7 mouse cellular contexts compared by ENCODE assay signal in genomic region chr1:34751128-34751527, GRCm38 (mm10).
A peak's percentile ranks its signal among the peaks of the same experiment; 100 is the strongest.
DNase-seq lines count a peak whose midpoint lies in the region; ATAC-seq and TF ChIP-seq lines count a peak whose summit lies in the region.

No protein-coding gene starts in this region.

- TF ChIP-seq POLR2A in limb, embryonic 14.5 days (IDR thresholded peaks at IDR 0.05; ENCODE audit: borderline replicate concordance, extremely low read depth, insufficient read depth, insufficient read length), result no peak

- peaks cover 53% of the 10 kb centered on the region for H3K27me3 ChIP-seq in lung, embryonic 15.5 days
- peaks cover 45% of the 10 kb centered on the region for H3K27me3 ChIP-seq in embryonic facial prominence, embryonic 15.5 days
- H3K27me3 ChIP-seq in limb, embryonic 14.5 days (ENCODE audit: control insufficient read depth, insufficient read depth, low read length), result peaks cover 44% of the 10 kb centered on the region
- H3K27me3 ChIP-seq in stomach, postnatal 0 days (ENCODE audit: control insufficient read depth, insufficient read depth, low read length), result no peaks in the 10 kb centered on the region

- H3K36me3 ChIP-seq in lung, embryonic 15.5 days, result no peaks in the 10 kb centered on the region
- no peaks in the 10 kb centered on the region for H3K36me3 ChIP-seq in embryonic facial prominence, embryonic 15.5 days
- no peaks in the 10 kb centered on the region for H3K36me3 ChIP-seq in limb, embryonic 14.5 days (ENCODE audit: control insufficient read depth, insufficient read depth, low read length)
- no peaks in the 10 kb centered on the region for H3K36me3 ChIP-seq in stomach, postnatal 0 days (ENCODE audit: control insufficient read depth, insufficient read depth, low read length)

- no peaks in the 10 kb centered on the region for H3K9me3 ChIP-seq in lung, embryonic 15.5 days
- H3K9me3 ChIP-seq in embryonic facial prominence, embryonic 15.5 days (replicated peaks), result no peaks in the 10 kb centered on the region
- H3K9me3 ChIP-seq in limb, embryonic 14.5 days (ENCODE audit: control insufficient read depth, low read length), result no peaks in the 10 kb centered on the region
- no peaks in the 10 kb centered on the region for H3K9me3 ChIP-seq in stomach, postnatal 0 days (ENCODE audit: control insufficient read depth, low read length)

- TF ChIP-seq CTCF in stomach, postnatal 0 days (IDR thresholded peaks at IDR 0.05; ENCODE audit: low read depth), result no peak

- no peak for DNase-seq in lung, postnatal 10 days
- DNase-seq in limb, embryonic 14.5 days (ENCODE audit: low spot score), result no peak
- no peak for DNase-seq in stomach, postnatal 0 days (ENCODE audit: low spot score)
- no peak for DNase-seq in natural killer cell, adult 2 months (ENCODE audit: low spot score in 2 of 2)
- no peak for DNase-seq in layer of hippocampus, adult 9-10 months (ENCODE audit: low spot score)

- 2% methylated on average over 5 of the region's 6 CpGs for WGBS in lung, embryonic 15.5 days
- 4% methylated on average over 6 of the region's 6 CpGs for WGBS in embryonic facial prominence, embryonic 15.5 days
- WGBS in limb, embryonic 14.5 days, result 4% methylated on average over 3 of the region's 6 CpGs
- WGBS in stomach, postnatal 0 days, result 6% methylated on average over 3 of the region's 6 CpGs

- no peak for TF ChIP-seq EP300 in stomach, postnatal 0 days (optimal IDR thresholded peaks at IDR 0.05)

- peak overlapping the region; percentile 60 for H3K4me3 ChIP-seq in lung, embryonic 15.5 days
- H3K4me3 ChIP-seq in embryonic facial prominence, embryonic 15.5 days (replicated peaks), result peak overlapping the region; percentile 64
- H3K4me3 ChIP-seq in limb, embryonic 14.5 days (replicated peaks; ENCODE audit: low read length), result peak overlapping the region; percentile 65
- peak overlapping the region; percentile 54 for H3K4me3 ChIP-seq in stomach, postnatal 0 days (ENCODE audit: low read depth, low read length)

- peaks cover 11% of the 10 kb centered on the region for H3K4me1 ChIP-seq in lung, embryonic 15.5 days
- peaks cover 29% of the 10 kb centered on the region for H3K4me1 ChIP-seq in embryonic facial prominence, embryonic 15.5 days
- H3K4me1 ChIP-seq in limb, embryonic 14.5 days (ENCODE audit: control insufficient read depth, insufficient read depth, low read length), result peaks cover 9% of the 10 kb centered on the region; the same call in 1 of the 2 replicates
- 0 out of 2 replicates have a peak, but pooled peaks cover 6% of the 10 kb centered on the region for H3K4me1 ChIP-seq in stomach, postnatal 0 days (replicated peaks; ENCODE audit: control insufficient read depth, insufficient read depth)

- H3K27ac ChIP-seq in lung, embryonic 15.5 days, result no peak overlapping the region
- H3K27ac ChIP-seq in embryonic facial prominence, embryonic 15.5 days (replicated peaks), result no peak overlapping the region
- H3K27ac ChIP-seq in limb, embryonic 14.5 days (replicated peaks; ENCODE audit: low read depth, low read length), result no peak overlapping the region
- H3K27ac ChIP-seq in stomach, postnatal 0 days (replicated peaks), result no peak overlapping the region

- peak overlapping the region; percentile 93 for H3K4me2 ChIP-seq in lung, embryonic 15.5 days
- peak overlapping the region; percentile 97 for H3K4me2 ChIP-seq in embryonic facial prominence, embryonic 15.5 days (replicated peaks)
- H3K4me2 ChIP-seq in limb, embryonic 14.5 days (replicated peaks; ENCODE audit: low read depth, low read length, severe bottlenecking), result peak overlapping the region; percentile 98
- peak overlapping the region; percentile 90 for H3K4me2 ChIP-seq in stomach, postnatal 0 days (replicated peaks; ENCODE audit: low read depth)

- ATAC-seq in lung, embryonic 15.5 days (ENCODE audit: borderline replicate concordance, extremely low read depth, low FRiP score, low TSS enrichment), result no peak
- no peak for ATAC-seq in embryonic facial prominence, embryonic 15.5 days (ENCODE audit: insufficient number of reproducible peaks, low FRiP score, low TSS enrichment, low read depth)
- ATAC-seq in limb, embryonic 14.5 days (ENCODE audit: low FRiP score, low read depth), result no peak
- ATAC-seq in stomach, postnatal 0 days (ENCODE audit: low FRiP score, low TSS enrichment), result no peak

- no peak overlapping the region for H3K9ac ChIP-seq in lung, embryonic 15.5 days
- H3K9ac ChIP-seq in embryonic facial prominence, embryonic 15.5 days, result no peak overlapping the region
- peak overlapping the region; percentile 63; the same call in 1 of the 2 replicates for H3K9ac ChIP-seq in limb, embryonic 14.5 days (ENCODE audit: low read depth, low read length, severe bottlenecking)
- H3K9ac ChIP-seq in stomach, postnatal 0 days (ENCODE audit: low read length), result no peak overlapping the region
